Mouse (Mus musculus): ENCODE results near the gene Foxj3.

DNA sequence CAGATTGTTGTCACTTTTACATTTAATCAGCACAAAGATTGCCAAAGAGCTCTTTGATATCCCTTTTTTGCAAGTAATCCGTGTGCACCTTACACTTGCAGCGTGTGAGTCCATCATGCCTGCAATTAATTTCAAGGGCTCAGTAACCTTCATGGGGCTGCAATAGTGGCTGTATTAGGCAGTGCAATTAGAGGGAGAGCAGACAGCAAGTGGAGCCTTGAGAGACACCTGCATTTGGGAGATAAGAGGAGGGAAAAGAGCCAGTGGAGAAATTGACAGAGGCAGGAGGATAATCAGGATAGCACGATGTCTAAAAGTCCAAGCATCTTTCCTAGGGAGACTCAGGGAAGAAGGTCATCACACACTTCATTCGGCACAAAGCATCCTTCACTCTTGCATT lies 13.2 kb upstream of the Foxj3 start:
- TF ChIP-seq POLR2AphosphoS2 (IDR thresholded peaks at IDR 0.05; ENCODE audit: insufficient read length, low read depth) = no peak
- no peak for TF ChIP-seq MYOD1 (IDR thresholded peaks at IDR 0.05; ENCODE audit: control insufficient read depth in 1 of 3, insufficient read length in 2 of 3, low read depth in 2 of 3)
- TF ChIP-seq POLR2A (IDR thresholded peaks at IDR 0.05; ENCODE audit: insufficient read length, low read depth) = no peak
- no peak for TF ChIP-seq USF1 (IDR thresholded peaks at IDR 0.05; ENCODE audit: low read depth)
